Mouse (Mus musculus) heart, postnatal 14 days (tissue): ENCODE data around the gene Gm3618. TPM values are rescaled to one million over a fixed set of nuclear protein-coding genes. Genes with fewer than 3 reads are reported as not detected.
"Not testable (repeated sequence)": the region's sequence is repeated elsewhere in the genome, so short reads cannot be mapped to it uniquely, and the experiment has no call there.

Experiments used
- DNase-seq, 2 experiments: peaks; one replicate each; pipeline ENCODE4 v3.0.0; 2021 to 2022
- intact Hi-C: fragments of 180-260 bp; cut with DNase I; formaldehyde crosslinking; loops from one replicate; pipeline ENCODE4 v1.15.1; 2025
- long read RNA-seq, 2 experiments: library from polyadenylated mRNA; stranded (forward); transcript quantifications; one replicate each; pipeline ENCODE4 v2.0.0; 2021
- total RNA-seq, 2 experiments: library from RNA; stranded (reverse); gene quantifications; 2 replicates each; pipeline ENCODE4 v1.2.3; 2021

The Gm3618 gene
- total RNA-seq, result not detected
- long read RNA-seq, experiment 1, result 0 reads
- long read RNA-seq, experiment 2, result 0 reads

DNA sequence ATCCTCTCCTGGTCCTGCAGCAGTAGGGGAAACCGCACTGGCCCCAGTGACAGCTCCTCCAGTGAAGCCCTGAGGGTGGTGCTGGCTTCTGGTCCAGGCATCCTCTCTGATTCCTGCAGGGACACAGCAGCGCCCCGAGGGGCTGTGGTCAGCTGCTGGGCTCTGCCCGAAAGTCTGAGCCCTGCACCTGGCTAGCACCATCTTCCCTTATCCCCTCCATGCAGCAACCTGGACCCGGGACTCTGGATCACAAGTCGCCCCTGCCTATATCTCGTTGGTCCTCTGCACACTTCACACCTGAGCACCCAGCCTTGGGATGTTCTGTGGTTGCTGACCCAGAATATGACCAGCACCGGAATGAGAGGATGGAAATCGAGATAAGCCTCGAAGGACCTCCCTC lies at the start of gene Gm3618:
TSS of gene Gm3618 (minus strand) at position 101 of the 400 bp plus-strand sequence.
- intact Hi-C loops, DNase-seq: not testable (repeated sequence)

DNA sequence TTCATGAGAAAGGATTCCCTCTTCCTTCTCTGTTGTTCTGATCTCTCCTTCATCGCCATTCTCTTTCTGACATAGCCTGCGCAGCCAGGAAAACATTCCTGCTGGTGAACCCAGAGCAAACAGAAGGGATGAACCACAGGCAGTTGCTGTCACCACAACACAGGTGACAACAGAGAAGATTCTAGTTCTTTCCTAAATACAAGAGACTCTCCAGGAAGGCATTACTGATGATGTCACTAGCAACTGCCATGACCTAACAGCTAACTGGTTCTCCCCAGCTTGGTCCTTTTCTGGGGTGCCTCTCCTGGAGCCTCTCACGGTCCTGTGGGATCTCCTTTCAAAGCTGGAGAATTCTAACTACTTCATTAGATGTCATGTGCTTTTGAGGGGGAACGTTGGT lies 46.7 kb upstream of the Gm3618 start, which contains the start of gene Gm16440:
TSS of gene Gm16440 (minus strand) at position 101 of the 400 bp plus-strand sequence.
- intact Hi-C loops, DNase-seq: not testable (repeated sequence)

DNA sequence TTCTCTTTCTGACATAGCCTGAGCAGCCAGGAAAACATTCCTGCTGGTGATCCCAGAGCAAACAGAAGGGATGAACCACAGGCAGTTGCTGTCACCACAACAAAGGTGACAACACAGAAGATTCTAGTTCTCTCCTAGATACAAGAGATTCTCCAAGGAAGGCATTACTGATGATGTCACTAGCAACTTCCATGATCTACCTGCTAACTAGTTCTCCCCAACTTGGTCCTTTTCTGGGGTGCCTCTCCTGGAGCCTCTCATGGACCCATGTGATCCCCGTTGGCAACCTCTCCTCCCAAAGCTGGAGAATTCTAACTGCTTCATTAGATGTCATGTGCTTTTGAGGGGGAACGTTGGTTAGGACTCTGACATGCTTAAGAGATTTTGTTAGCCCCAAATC lies 38.7 kb downstream of the Gm3618 start, which contains the start of gene Gm21103:
TSS of gene Gm21103 (minus strand) at position 101 of the 400 bp plus-strand sequence.
- DNase-seq, intact Hi-C loops: not testable (repeated sequence)

DNA sequence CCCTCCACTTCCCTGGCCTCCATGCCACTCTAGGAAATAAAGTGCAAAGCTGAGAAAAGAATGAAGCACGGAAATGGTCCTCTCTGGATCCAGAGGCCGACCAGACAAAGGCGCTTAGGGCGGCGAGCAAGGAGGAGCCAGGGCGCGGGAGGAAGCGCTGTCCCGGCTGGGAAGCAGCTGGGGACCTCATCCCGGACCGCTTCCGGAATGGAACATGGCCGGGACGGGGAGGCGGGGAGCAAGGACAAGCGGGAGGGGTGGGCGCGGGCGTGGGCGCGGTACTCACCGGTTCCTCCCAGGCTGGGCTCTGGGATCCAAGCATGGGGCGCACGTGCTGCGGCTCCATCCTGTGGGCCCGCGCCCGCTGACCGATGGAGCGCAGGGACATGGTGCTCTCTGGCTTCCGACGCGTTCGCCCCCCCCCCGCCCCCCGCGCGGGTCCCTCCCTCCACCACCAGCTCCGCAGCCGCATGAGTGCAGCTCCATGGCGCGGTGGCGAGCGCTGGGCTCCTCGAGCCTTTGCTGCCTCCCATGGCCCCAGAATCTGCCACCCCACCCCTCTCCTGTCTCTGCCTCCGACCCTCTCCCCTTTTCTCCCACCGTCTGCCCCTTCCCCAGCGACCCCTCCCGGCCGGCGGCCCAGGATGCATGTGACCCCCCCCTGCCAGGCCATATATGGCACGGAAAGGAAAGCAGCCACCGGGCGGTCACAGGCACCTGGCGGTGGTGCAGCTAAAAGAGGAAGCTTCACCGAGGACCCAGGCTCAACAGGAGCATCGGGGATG lies 56.4 kb downstream of the Gm3618 start, which contains the start of gene Gm3411:
TSS of gene Gm3411 (minus strand) at position 320 of the 785 bp plus-strand sequence.
- peak; percentile 66 to 67 for DNase-seq
- intact Hi-C loops, result not testable (repeated sequence)

Other genes with a start within 250 kb of the Gm3618 start
- under 1 TPM in 1 of 2 experiments, not detected in 1; 0.17 TPM for gene Gm8206, start 249.7 kb downstream of the Gm3618 start, total RNA-seq
- under 1 TPM; 0.33 to 0.44 TPM for gene Gm3468, start 235.0 kb downstream of the Gm3618 start, total RNA-seq
- not detected for gene Gm3476, start 217.9 kb downstream of the Gm3618 start, total RNA-seq
- under 1 TPM; 0.69 to 0.83 TPM for gene Gm21560, start 124.4 kb downstream of the Gm3618 start, total RNA-seq
- gene Gm3411, start 56.4 kb downstream of the Gm3618 start, total RNA-seq, result under 1 TPM in 1 of 2 experiments, not detected in 1; 0.17 TPM
- gene Gm21103, start 38.8 kb downstream of the Gm3618 start, total RNA-seq, result not detected
- gene Gm16440, start 46.6 kb upstream of the Gm3618 start, total RNA-seq, result not detected
- under 1 TPM in 1 of 2 experiments, not detected in 1; 0.29 TPM for gene Gm3591, start 68.8 kb upstream of the Gm3618 start, total RNA-seq
- gene Gm3594, start 100.9 kb upstream of the Gm3618 start, total RNA-seq, result not detected
- gene Gm8356, start 193.6 kb upstream of the Gm3618 start, total RNA-seq, result not detected
- under 1 TPM; 0.41 to 0.80 TPM for gene Gm3629, start 246.9 kb upstream of the Gm3618 start, total RNA-seq